Mouse (Mus musculus) ES-Bruce4 (cell line): ENCODE measurements around the gene Hnrnpd. TPM values are rescaled to one million over a fixed set of nuclear protein-coding genes. Genes with fewer than 3 reads are reported as not detected.

Experiments
- H3K27ac ChIP-seq: 2 replicates; pipeline ENCODE4 v1.5.1; 2012; ENCODE audit warnings: low read length, inconsistent platforms; ENCODE audit not compliant: insufficient read depth
- H3K27me3 ChIP-seq: 2 replicates; pipeline ENCODE4 v1.6.1; 2012; ENCODE audit warnings: mild to moderate bottlenecking, low read length, inconsistent platforms; ENCODE audit not compliant: control insufficient read depth, poor library complexity, insufficient read depth, severe bottlenecking
- H3K36me3 ChIP-seq: 2 replicates; pipeline ENCODE4 v1.6.1; 2012; ENCODE audit warnings: inconsistent platforms, mild to moderate bottlenecking, low read length, moderate library complexity; ENCODE audit not compliant: control insufficient read depth, poor library complexity, insufficient read depth, severe bottlenecking
- H3K4me1 ChIP-seq: one replicate; pipeline ENCODE4 v1.8.1; 2011; ENCODE audit warnings: low read length; ENCODE audit not compliant: control insufficient read depth, insufficient read depth
- H3K4me3 ChIP-seq: 2 replicates; pipeline ENCODE4 v1.5.1; 2011; ENCODE audit warnings: low read depth, mild to moderate bottlenecking, low read length
- H3K9ac ChIP-seq: 2 replicates; pipeline ENCODE4 v1.6.1; 2012; ENCODE audit warnings: low read depth, mild to moderate bottlenecking, inconsistent platforms; ENCODE audit not compliant: poor library complexity, severe bottlenecking
- H3K9me3 ChIP-seq: replicated peaks from 2 replicates; pipeline ENCODE4 v1.6.1; 2012; ENCODE audit warnings: mild to moderate bottlenecking, low read length, inconsistent platforms; ENCODE audit not compliant: control insufficient read depth, poor library complexity, insufficient read depth, severe bottlenecking
- CTCF ChIP-seq: IDR thresholded peaks from one replicate; pipeline ENCODE4 v1.8.1; 2011; ENCODE audit warnings: low read depth, low read length
- EP300 ChIP-seq: IDR thresholded peaks from 2 replicates; pipeline ENCODE4 v1.6.1; 2011; ENCODE audit warnings: low read depth, low read length; ENCODE audit not compliant: insufficient read depth
- POLR2A ChIP-seq: IDR thresholded peaks from one replicate; pipeline ENCODE4 v1.8.1; 2011; ENCODE audit warnings: low read length; ENCODE audit not compliant: insufficient read depth
- polyA plus RNA-seq: library from polyadenylated mRNA; stranded (reverse); fragments of >200 nt; gene quantifications from 2 replicates; pipeline ENCODE4 v1.2.4, GENCODE M21; 2011; ENCODE audit warnings: low read depth; ENCODE audit not compliant: missing spikeins, insufficient read depth, insufficient read length

The Hnrnpd gene
- polyA plus RNA-seq, 1 experiment, result 625 TPM

DNA sequence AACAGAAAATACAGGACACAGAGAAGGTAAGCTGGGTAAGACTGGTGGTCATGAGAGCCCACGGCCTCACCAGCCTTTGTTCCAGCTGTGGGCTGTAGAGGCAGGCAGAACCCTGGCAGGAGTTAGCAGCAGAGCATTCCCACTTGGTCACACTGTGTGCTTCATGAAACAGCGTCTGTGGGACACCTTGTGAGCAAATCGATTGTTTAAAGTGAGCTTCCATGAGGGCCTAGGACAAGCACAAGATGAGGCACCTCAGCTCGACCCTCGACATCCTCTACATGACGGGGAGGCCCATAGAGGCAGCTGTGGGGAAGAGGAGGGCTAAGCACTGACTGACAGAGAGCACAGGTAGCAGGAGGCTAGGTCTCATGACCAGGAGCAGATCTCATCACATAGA is 46.8 kb downstream of the Hnrnpd start:
- H3K27ac ChIP-seq, result no peak overlapping the region
- TF ChIP-seq EP300 (no peak), POLR2A (no peak), CTCF (no peak)
- H3K9me3 ChIP-seq, result no peaks in the 10 kb centered on the region

DNA sequence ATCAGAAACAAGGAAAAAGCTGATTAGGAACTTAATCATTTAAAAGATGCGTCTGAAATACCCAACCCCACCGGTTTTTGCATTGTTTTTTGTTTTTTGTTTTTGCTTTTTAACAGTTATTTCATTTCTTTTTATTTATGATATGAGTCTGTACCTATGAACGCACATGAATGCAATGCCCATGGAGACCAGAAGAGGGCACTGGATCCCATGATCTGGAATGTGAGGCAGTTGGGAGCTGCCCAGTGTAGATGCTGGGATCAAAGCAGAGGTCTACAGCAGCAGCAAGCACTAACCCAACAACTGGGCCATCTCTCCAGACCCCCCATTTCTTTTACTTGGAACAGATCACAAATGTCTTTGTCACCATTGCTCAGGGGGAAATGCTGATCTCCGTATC is 50.8 kb downstream of the Hnrnpd start:
- Histone ChIP-seq H3K9ac (no peak overlapping the region), H3K27me3 (no peaks in the 10 kb centered on the region), H3K9me3 (no peaks in the 10 kb centered on the region), H3K27ac (no peak overlapping the region), H3K4me3 (no peak overlapping the region), H3K4me1 (no peaks in the 10 kb centered on the region), H3K36me3 (no peaks in the 10 kb centered on the region)
- TF ChIP-seq POLR2A, result no peak
- peak; percentile 78 for TF ChIP-seq CTCF
- no peak for TF ChIP-seq EP300

More for the DNA sequence above, 46.8 kb downstream of the Hnrnpd start:
- no peaks in the 10 kb centered on the region for H3K4me1 ChIP-seq
- no peaks in the 10 kb centered on the region for H3K36me3 ChIP-seq
- H3K9ac ChIP-seq, result no peak overlapping the region
- H3K27me3 ChIP-seq, result no peaks in the 10 kb centered on the region
- no peak overlapping the region for H3K4me3 ChIP-seq

DNA sequence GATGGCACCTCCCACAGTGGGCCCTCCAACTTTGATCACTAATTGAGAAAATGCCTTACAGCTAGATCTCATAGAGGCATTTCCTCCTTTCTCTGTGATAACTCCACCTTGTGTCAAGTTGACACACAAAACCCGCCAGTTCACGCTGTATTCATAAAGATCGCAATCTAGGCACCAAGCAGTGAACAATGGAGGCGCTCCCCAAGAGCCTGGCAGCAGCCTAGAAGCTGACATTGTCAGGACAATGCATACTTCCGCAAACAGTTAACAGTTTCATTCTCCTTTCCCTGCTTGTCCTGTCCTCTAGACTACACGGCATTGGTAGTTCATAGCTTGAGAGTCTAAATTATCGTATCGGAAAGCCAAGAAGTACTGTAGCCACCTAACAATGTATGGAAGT is 56.7 kb downstream of the Hnrnpd start:
- Histone ChIP-seq H3K4me3 (no peak overlapping the region), H3K4me1 (no peaks in the 10 kb centered on the region), H3K9me3 (no peaks in the 10 kb centered on the region), H3K27me3 (no peaks in the 10 kb centered on the region), H3K36me3 (no peaks in the 10 kb centered on the region), H3K27ac (no peak overlapping the region), H3K9ac (no peak overlapping the region)
- no peak for TF ChIP-seq EP300
- TF ChIP-seq CTCF, result no peak

DNA sequence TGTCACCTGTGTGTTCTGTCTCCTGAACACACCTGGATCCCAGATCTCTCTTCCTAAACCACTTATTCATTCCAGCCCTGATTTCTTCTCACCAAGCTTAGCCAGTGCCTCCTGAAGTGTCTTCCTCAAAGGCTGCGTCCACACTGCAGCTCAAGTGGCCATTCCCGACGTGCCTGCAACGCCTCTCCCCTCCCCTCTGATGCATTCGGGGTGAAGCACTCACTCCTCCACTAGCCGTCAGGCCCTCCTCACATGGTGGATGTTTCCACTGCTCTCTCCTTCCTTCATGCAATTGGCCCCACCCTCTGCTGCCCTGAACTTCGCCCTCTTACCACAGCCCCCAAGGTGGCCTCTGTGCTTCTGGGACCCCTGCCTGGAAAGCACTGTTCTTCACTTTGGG is 63.2 kb downstream of the Hnrnpd start:
- TF ChIP-seq CTCF (no peak), EP300 (no peak), POLR2A (no peak)

DNA sequence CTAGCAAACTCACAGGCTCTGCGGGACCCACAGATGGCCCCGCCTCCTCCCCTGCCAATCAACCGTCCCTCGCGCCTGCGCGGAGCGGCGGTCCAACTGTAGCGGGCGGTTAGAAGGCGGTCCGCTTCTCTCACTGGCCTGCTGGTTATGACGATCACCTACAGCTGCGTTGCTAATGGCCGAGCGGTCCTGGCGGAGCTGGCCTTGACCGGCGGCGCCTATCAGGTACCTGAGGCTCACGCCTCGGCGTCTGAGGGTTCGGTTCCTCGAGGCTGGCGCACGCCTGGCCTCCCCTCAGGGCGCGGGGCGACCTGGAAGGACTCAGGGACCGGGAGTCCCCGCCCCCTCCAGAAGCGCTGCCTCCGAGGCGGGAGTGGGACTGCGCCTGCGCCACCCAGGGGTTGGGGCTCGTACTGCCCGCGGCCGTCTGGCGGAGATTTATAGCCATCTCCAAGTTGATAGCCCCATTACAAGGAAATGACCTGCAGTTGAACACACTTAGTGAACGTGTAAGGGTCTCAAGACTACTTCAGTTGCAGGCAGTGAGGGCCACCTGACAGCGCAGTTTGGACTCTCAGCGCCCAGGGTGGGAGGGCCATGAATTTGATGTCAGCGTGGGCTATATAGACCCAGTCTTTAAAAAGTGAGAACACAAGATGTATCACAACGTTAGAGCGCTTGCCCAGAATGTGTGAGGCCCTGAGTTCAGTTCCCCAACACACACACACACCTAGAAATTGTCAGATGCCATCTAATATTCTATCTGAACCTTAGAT is 72.4 kb downstream of the Hnrnpd start, which contains the start of gene Vamp9:
Gene Vamp9 (plus strand): TSS at position 74 of the 776 bp plus-strand sequence.
- peak within 1 kb of the TSS; percentile 13; the same call in 1 of the 2 replicates for H3K9ac ChIP-seq
- H3K9me3 ChIP-seq, result no peaks in the 10 kb centered on the region
- no peaks in the 10 kb centered on the region for H3K36me3 ChIP-seq
- TF ChIP-seq EP300, result no peak
- peak; percentile 13 for TF ChIP-seq CTCF
- H3K4me1 ChIP-seq, result no peaks in the 10 kb centered on the region
- peak within 1 kb of the TSS; percentile 64 for H3K4me3 ChIP-seq
- H3K27ac ChIP-seq, result no peak within 1 kb of the TSS
- H3K27me3 ChIP-seq, result no peaks in the 10 kb centered on the region

More for the DNA sequence above, 63.2 kb downstream of the Hnrnpd start:
- Histone ChIP-seq H3K4me1 (no peaks in the 10 kb centered on the region), H3K9me3 (no peaks in the 10 kb centered on the region; the same call in 1 of the 2 replicates), H3K4me3 (no peak overlapping the region), H3K27ac (no peak overlapping the region), H3K9ac (no peak overlapping the region), H3K27me3 (no peaks in the 10 kb centered on the region), H3K36me3 (no peaks in the 10 kb centered on the region)

Other genes starting within 250 kb of the Hnrnpd start
- gene Rasgef1b, start 249.9 kb downstream of the Hnrnpd start, polyA plus RNA-seq, result 1.9 and 2.4 TPM in 2 replicates
- gene Vamp9, start 72.7 kb downstream of the Hnrnpd start, polyA plus RNA-seq, result not detected in 2 replicates
- gene 4930524J08Rik, start 123 bp upstream of the Hnrnpd start, polyA plus RNA-seq, result 1.5 TPM in 1 of 2 replicates, not detected in the other
- 327 and 346 TPM in 2 replicates for gene Hnrnpdl, start 60.7 kb upstream of the Hnrnpd start, polyA plus RNA-seq
- gene Enoph1, start 61.0 kb upstream of the Hnrnpd start, polyA plus RNA-seq, result 43.4 and 50.6 TPM in 2 replicates
- 1.1 and 1.2 TPM in 2 replicates for gene Tmem150c, start 180.9 kb upstream of the Hnrnpd start, polyA plus RNA-seq